Mouse (Mus musculus): ENCODE data around the gene Fbxw21. TPM values are rescaled to one million over a fixed set of nuclear protein-coding genes. Genes with fewer than 3 reads are reported as not detected.
"Not testable (repeated sequence)": the region's sequence is repeated elsewhere in the genome, so short reads cannot be mapped to it uniquely, and the experiment has no call there.

The Fbxw21 gene
- polyA plus RNA-seq (2012), result not detected in 2 replicates

GRCm38 (mm10) chr9:109161941-109162340 is at the start of gene Fbxw21:
Gene Fbxw21 (minus strand): TSS chr9:109162041.
- TF ChIP-seq GATA1 (IDR thresholded peaks at IDR 0.05; ENCODE audit: low read length), result no peak

DNA sequence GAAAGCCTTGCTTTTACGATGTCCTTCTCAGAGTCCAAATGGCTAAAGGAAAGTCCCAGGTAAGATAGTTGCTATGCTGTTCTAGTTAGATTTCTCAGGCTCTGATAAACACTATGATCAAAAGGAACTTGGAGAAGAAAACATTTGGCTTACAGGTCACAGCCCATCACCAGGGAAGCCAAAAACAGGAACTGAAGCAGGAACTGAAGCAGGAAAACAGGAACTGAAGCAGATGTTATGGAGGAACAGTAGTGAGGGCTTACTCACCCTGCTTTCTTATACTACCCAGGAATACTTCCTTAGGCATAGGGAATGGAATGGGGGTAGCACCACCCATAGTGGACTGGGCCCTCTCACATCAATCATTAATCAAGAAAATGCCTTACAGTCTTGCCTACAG is 38.5 kb upstream of the Fbxw21 start:
- TF ChIP-seq GATA1 (IDR thresholded peaks at IDR 0.05; ENCODE audit: low read length), result no peak

- TF ChIP-seq GATA1 (IDR thresholded peaks at IDR 0.05; ENCODE audit: low read length), result no peak
Observed at GRCm38 (mm10) chr9:109199353-109199752, 37.5 kb upstream of the Fbxw21 start.

GRCm38 (mm10) chr9:109195875-109196274 is 34.0 kb upstream of the Fbxw21 start, which contains the start of gene Fbxw13:
Gene Fbxw13 (minus strand): TSS chr9:109195975.
- TF ChIP-seq GATA1 (IDR thresholded peaks at IDR 0.05; ENCODE audit: low read length), result not testable (repeated sequence)

- TF ChIP-seq GATA1 (IDR thresholded peaks at IDR 0.05; ENCODE audit: low read length), result no peak
Observed at GRCm38 (mm10) chr9:109177208-109177607, 15.4 kb upstream of the Fbxw21 start.

GRCm38 (mm10) chr9:109176301-109176700 is 14.5 kb upstream of the Fbxw21 start:
- no peak for TF ChIP-seq GATA1 (IDR thresholded peaks at IDR 0.05; ENCODE audit: low read length)

GRCm38 (mm10) chr9:109167316-109167715 is 5.5 kb upstream of the Fbxw21 start:
- no peak for TF ChIP-seq GATA1 (IDR thresholded peaks at IDR 0.05; ENCODE audit: low read length)

DNA sequence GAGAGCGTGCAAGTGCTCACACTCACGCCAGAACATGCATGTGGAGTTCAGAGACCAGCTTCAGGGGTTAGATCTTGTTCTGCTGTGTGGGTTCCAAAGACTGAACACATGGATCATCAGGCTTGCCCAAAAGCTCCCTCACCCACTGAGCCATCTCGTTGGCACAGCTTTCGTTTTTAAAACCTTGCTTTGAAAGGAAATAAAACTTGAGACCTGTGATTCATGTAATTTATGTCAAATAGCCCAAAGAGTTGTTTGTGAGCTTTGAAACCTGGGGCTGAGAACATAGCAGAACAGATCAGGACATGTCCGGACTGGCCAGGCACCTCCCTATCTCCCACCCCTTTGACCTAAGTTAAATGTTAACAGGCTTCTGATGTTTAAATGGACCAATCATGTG is 31.8 kb downstream of the Fbxw21 start:
- TF ChIP-seq GATA1 (IDR thresholded peaks at IDR 0.05; ENCODE audit: low read length), result no peak

- no peak for TF ChIP-seq GATA1 (IDR thresholded peaks at IDR 0.05; ENCODE audit: low read length)
Observed at GRCm38 (mm10) chr9:109128211-109128610, 33.6 kb downstream of the Fbxw21 start.

DNA sequence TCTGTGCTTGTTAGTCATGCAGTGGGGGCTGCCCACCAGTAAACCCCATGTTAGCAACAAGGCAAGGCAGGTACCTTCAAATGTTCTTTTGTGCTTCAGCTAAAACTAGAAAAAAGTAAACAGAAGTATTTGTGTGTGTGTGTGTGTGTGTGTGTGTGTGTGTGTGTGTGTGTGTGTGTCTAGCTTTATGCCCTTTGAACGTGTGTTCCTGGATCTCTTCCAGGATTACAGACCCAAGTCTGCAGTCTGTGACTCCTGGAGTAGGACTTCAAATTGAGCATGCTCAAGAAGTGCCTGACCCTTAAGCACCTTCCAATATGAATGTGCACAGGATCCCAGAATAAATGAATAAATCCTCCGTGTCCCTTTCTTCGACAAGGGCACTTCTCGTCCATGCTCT is 34.8 kb downstream of the Fbxw21 start:
- no peak for TF ChIP-seq GATA1 (IDR thresholded peaks at IDR 0.05; ENCODE audit: low read length)

DNA sequence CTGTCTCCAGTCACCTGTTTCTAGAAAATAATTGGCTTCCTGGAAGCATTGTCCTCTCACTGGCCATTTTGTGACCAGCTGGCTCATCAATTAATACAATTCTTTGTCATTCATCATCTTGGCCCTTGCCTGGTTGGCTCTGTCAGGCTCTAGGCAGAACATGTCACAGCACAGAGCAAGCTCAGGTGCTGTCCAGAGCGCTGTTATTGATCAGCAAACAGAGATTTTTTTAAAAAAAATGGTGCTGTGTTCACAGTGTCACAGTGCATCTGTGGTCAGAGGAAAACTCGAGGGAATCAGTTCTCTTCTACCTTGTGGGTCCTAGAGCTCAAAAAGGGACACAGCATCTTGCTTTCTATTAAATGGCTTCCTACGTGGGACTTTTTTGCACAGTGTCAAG is 36.4 kb downstream of the Fbxw21 start:
- TF ChIP-seq GATA1 (IDR thresholded peaks at IDR 0.05; ENCODE audit: low read length), result no peak

DNA sequence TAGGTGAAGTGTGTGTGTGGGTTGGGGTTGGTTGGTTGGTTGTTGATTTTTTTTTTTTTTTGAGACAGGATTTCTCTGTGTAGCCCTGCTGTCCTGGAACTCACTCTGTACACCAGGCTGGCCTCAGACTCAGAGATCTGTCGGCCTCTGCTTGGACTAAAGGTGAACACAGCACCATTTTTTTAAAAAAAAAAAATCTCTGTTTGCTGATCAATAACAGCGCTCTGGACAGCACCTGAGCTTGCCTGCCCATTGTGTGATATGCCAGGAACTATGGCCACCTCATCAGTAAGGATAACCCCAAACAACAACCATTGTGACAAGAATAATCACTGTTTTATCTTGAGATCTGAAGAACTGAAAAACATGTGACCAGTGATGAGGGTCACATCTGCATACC is 36.8 kb downstream of the Fbxw21 start:
- no peak for TF ChIP-seq GATA1 (IDR thresholded peaks at IDR 0.05; ENCODE audit: low read length)

GRCm38 (mm10) chr9:109124164-109124563 is 37.7 kb downstream of the Fbxw21 start:
- no peak for TF ChIP-seq GATA1 (IDR thresholded peaks at IDR 0.05; ENCODE audit: low read length)

GRCm38 (mm10) chr9:109123266-109123665 is 38.6 kb downstream of the Fbxw21 start:
- TF ChIP-seq GATA1 (IDR thresholded peaks at IDR 0.05; ENCODE audit: low read length), result no peak

DNA sequence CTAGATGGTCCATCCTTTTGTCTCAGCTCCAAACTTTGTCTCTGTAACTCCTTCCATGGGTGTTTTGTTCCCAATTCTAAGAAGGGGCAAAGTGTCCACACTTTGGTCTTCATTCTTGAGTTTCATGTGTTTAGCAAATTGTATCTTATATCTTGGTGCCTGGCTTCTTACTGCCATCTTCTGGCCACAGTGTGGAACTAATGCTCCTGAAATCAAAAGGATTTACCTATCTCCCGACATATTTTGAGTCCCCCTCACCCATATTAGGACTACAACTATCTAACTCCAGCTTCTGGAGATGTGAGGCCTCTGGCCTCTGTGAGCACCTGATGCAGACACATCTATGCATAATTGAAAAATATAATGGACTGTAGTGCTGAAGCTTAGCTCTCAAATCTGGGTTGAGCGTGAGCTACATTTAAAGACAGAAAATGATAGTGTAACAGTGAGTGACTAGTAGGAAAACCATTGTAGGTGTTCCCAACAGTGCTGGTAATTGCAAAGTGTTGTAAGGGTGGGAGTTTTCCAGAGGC is 39.2 kb downstream of the Fbxw21 start:
- no peak for TF ChIP-seq GATA1 (IDR thresholded peaks at IDR 0.05; ENCODE audit: low read length)

DNA sequence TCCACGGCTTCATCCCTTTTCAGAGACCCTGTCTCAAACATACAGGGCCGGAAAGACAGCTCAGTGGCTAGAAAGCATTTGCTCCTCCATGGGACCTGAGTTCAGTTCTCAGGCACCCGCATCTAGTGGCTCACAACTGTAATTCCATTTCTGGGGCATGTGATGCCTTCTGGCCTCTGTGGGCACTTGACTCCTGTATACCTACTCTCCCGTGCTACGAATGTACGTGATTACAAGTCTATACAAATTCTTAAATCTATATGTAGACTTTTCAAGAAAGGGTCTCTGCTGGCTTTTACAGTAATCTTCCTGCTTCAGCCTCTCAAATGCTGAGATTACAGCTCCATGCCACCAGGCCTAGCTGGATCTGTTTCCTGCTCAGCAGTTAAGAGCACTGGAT is 40.9 kb downstream of the Fbxw21 start:
- no peak for TF ChIP-seq GATA1 (IDR thresholded peaks at IDR 0.05; ENCODE audit: low read length)

DNA sequence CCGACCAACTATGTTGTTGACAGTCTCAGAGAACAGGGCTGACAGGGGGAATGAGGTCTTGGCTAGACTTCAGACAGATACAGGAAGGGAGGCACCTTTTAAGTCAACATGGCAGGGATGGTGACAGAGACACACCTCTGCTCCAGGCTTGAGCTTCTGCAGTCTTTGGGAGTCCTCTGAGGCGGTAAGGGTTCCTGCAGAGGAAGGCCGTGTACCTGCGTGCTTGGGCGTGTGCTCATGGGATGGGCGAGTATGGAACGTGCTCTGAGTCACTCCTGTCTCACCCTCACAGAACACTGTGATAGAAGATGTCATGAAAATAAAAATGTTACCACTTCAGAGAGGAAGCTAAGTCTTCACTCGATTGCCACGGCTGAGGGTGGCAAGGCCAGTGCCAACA is 42.3 kb downstream of the Fbxw21 start:
- no peak for TF ChIP-seq GATA1 (IDR thresholded peaks at IDR 0.05; ENCODE audit: low read length)

DNA sequence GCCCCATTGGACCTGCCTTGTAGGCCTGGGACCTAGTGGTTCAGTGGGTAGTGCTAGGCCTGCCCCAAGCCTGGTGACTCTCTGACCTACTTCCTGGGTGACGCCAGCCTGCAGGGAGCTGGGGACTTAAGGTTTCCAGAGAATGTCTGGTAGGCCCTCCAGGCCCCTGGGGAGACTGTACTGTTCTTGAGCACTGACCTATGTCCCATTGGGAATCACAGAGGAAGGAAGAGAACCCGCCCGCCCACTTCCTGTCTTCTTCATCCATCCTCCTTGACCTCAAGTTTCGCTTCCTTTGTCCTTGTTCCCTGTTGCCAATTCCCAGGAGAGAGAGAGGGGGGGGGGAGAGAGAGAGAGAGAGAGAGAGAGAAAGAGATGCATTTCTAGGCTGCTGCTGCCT is 43.7 kb downstream of the Fbxw21 start:
- no peak for TF ChIP-seq GATA1 (IDR thresholded peaks at IDR 0.05; ENCODE audit: low read length)

Data from G1E-ER4 (cell line).